Comparison of ENCODE assay signal across 26 mouse cellular contexts in the genomic region with DNA sequence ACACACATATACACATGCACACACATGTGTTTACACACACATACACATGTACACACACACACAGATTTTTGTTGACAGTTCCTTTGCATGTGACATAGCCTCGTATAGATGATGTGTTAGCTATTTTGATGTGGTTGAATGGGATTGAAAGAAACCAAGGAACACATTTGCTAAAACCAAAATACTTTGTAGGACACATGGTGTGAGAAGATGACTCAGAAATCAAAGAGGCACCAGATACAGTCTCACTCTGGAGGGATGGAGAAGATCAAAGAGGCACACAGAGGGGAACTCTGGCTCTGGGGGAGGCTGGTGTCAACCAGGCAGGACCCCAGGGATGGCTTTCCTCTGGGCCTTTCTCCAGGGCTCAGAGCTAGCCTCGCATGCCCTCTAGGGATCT.
"Had no signal": no experiment of that assay in that cellular context is flagged by ENCODE, and none has a peak within 500 bp of the region (broad histone marks: within the 10 kb centered on the region; RNA-seq: fewer than 3 reads in every experiment).

No protein-coding gene starts in this region.

- H3K27ac ChIP-seq: gastrocnemius, adult 2 months; heart, embryonic 10.5 days; hindbrain, embryonic 10.5 days; hindbrain, embryonic 12.5 days; hindbrain, embryonic 14.5 days; intestine, embryonic 15.5 days; limb, embryonic 10.5 days; limb, embryonic 12.5 days; liver, embryonic 13.5 days had no signal

- H3K27me3 ChIP-seq: intestine, embryonic 15.5 days had no signal

- H3K4me1 ChIP-seq: heart, embryonic 12.5 days had no signal

- H3K9ac ChIP-seq: heart, embryonic 12.5 days; hindbrain, embryonic 12.5 days; hindbrain, embryonic 14.5 days; intestine, embryonic 15.5 days; limb, embryonic 12.5 days; liver, embryonic 13.5 days had no signal

- H3K4me2 ChIP-seq: heart, embryonic 12.5 days; hindbrain, embryonic 12.5 days; hindbrain, embryonic 14.5 days; intestine, embryonic 15.5 days; limb, embryonic 12.5 days; liver, embryonic 11.5 days; liver, embryonic 13.5 days had no signal

- DNase-seq: gastrocnemius, adult 2 months; gastrocnemius, postnatal 10 days; gastrocnemius, postnatal 25 days; heart, adult 18-20 months; heart, postnatal 10 days; heart, postnatal 4 days; kidney, adult 18-20 months; kidney, adult 8-10 months; kidney, postnatal 10 days; kidney, postnatal 25 days; kidney, postnatal 4 days; layer of hippocampus, adult 9-11 months; liver; liver, embryonic 13.5 days had no signal

- H3K36me3 ChIP-seq: heart, embryonic 10.5 days; heart, embryonic 12.5 days; hindbrain, embryonic 10.5 days; hindbrain, embryonic 12.5 days; intestine, embryonic 15.5 days; limb, embryonic 10.5 days; limb, embryonic 12.5 days; liver, embryonic 13.5 days had no signal

- H3K9me3 ChIP-seq: heart, embryonic 10.5 days; heart, embryonic 12.5 days; hindbrain, embryonic 10.5 days; hindbrain, embryonic 12.5 days; intestine, embryonic 15.5 days; limb, embryonic 10.5 days; limb, embryonic 12.5 days; liver, embryonic 13.5 days had no signal

- ATAC-seq: hindbrain, embryonic 16.5 days; inflammation-experienced regulatory T-cells, adult 6 months; intestine, embryonic 15.5 days; intestine, postnatal 0 days had no signal

- H3K4me3 ChIP-seq: gastrocnemius, adult 2 months; heart, embryonic 10.5 days; heart, embryonic 12.5 days; hindbrain, embryonic 10.5 days; hindbrain, embryonic 12.5 days; intestine, embryonic 15.5 days; limb, embryonic 10.5 days; limb, embryonic 12.5 days; liver, embryonic 13.5 days had no signal
